Mouse (Mus musculus): Measurements from ENCODE around the gene Elovl7. TPM values are rescaled to one million over a fixed set of nuclear protein-coding genes. Genes with fewer than 3 reads are reported as not detected.

Gene Elovl7
- total RNA-seq, 2 experiments from 2014 or later = 9.5 to 9.6 TPM

DNA sequence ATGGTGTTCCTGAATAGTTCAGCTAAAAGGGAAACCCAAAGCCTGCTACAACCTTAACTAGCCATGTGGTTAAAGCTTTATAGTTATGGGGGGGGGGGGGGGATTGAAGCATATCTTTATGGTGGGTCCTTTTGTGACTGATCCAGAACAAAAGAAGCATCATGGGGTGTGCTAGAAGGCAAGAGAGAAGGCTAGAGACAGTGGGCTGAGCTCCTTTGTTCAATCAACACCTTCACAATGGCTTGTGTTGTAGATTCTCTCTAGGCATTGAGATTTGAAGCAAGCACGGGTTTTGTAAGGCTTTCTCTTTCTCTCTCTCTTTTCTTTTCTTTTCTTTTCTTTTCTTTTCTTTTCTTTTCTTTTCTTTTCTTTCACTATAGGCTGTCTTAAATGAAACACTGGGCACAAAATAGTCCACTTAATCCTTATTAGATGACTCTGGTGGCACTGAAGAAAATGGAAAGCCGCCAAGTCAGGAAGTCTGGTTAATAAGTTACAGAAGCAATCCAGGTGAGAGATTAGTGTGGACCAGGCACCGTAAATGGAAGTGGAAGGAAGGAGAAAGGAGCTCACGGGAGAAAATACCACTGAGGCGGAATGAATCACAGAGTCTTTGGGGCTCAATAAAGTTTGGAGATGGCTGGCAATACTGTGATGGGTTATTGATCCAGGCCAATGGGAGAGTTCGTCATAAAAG, 15.6 kb downstream of the Elovl7 start:
- DNase-seq (ENCODE audit: low spot score in 2 of 2) = no peak
- intact Hi-C loops (cut with DNase I) = no loop called here

DNA sequence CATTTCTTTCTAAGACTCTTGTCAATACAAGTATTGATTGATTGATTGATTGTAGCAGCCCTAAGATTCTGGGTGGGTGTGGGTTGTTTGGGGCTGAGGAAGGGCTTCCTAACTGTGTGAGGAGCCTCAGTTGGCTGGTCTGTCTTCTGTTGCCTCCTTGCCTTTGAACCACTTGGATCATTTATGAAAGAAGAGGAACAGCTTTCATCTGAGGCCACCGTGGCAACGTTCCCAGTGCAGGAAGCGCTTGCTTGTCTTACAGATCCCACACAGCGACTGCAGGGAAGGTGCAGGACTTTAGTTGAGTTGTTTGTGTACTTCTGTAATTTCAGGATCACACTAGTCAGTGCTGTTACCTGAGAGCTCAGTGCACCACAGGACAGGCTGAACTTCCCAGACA, 25.8 kb downstream of the Elovl7 start:
- intact Hi-C loops (cut with DNase I) = no loop called here
- peak in 1 of 2 experiments; percentile 28 for DNase-seq (ENCODE audit: low spot score in 2 of 2)

DNA sequence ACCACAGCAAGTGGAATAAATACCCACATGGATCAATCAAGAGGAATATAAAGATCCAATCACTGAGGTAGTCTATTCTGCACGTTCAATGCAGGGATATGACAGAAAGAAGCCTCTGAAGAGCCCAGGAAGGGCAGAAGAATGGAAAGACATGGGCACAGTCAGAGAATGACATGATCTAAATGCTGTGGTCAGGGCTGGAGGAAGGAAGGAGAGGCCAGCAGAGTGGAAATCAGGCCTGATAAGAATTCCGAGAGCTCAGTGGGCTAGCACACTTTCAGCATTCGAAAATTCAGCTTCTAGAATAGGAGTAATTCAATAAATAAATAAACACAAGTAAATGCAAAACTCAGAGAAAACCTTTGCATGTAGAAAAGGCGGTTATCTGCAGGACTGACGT, 27.5 kb downstream of the Elovl7 start:
- no peak for DNase-seq (ENCODE audit: low spot score in 2 of 2)
- intact Hi-C loops (cut with DNase I) = no loop called here

DNA sequence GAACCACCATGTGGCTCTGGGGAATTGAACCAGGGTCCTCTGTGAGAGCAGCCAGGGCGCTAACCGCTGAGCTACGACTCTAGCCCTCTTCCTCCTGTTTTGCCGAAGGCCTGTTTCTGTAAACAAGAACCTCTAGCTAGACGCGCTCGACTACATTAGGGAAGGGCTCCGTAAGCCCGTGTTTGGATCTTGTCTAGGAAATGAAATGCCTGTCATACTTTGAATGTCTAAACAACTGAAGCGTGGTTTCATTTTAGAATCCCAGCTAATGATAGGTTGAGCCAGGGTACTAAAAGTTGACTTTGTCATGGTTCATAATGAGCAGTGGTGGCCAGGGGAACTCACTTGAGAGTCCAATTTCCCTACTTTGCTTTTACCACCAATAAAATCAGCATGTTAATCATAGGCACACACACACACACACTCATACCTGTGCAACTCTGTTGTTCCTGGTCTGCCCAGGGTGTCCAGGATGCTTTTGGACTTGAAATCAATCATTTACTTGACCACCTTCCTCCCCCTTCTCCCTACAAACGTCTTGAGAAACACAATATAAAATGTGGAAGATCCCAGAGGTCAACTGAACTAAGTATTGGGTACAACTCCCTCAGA, 31.0 kb downstream of the Elovl7 start:
- intact Hi-C loops (cut with DNase I) = no loop called here
- DNase-seq (ENCODE audit: low spot score in 2 of 2) = no peak

DNA sequence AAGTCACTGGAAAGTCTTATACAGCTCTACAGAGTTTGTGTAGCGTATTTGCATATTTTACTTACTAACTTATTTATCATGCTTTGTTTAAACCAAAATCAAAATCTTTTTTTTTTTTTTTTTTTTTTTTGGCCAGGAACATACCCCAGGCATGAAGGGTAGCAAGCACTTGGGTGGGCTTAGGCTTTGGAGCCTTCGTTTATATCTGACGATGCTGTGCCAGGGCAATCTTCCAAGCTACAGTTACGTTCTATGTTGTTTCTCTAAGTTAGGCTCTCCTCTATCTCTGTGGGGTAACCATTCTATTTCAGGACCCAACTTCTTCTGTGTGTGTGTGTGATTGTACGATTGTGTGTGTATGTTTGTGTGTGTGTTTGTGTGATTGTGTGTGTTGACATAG, 36.9 kb downstream of the Elovl7 start:
- no peak for DNase-seq (ENCODE audit: low spot score in 2 of 2)
- intact Hi-C loops (cut with DNase I) = no loop called here

DNA sequence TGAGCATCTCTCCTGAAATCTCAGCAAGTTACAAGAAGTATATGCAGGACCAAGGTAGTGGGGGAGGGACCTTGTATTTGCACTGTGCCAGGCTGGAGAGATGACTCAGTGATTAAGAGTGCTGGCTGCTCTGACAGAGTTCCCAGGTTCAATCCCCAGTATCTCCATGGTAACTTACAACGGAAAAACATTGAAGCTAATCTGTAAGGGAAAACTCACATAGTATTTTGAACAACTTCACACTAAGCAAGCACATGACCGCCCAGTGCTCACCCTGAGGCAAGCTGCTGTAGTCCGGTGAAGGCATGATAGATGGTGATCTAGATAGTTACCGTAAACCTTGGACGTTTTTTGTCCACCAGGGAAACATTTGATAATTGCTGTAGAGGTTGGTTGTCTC, 39.8 kb downstream of the Elovl7 start:
- intact Hi-C loops (cut with DNase I) = no loop called here
- DNase-seq (ENCODE audit: low spot score in 2 of 2) = no peak

DNA sequence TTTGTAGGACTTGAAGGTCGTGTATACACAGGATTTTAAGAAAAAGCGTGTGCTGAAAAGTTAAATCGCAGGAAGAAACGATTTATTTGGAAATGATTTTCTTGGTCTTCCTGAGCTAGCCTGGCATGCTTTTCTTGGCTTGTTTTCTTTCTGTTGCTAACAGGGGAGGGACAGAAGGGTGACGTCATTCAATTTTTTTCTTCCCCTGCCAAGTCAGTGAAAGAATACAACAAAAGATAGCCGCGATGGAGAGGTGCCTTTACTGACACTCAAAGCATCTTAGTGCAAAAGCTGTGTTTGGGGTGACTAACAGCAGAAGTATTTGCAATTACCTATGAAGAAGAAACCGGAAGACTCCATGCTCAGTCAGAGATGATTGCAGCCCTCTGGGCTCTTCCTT, 48.8 kb downstream of the Elovl7 start:
- intact Hi-C loops (cut with DNase I) = no loop called here

DNA sequence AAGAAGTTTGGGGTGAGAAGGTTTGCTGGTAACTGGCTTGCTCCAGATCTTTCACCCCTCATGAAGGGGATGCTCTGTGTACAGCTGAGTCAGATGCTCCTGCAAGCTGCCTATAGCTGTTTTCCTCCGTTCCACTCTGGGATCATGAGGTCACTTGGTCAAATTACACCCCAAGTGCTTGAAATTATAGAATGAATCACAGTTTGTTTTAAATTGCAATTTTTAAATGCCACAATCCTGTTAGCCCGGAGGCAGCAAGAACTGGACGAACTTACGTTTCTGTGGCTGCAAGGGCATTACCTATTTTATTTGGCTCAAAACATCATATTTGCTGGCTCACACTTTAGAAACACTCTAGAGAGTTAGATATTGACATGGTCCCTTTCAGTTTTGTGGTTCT, 51.2 kb downstream of the Elovl7 start:
- no peak for DNase-seq (ENCODE audit: low spot score in 2 of 2)
- intact Hi-C loops (cut with DNase I) = no loop called here

More for the DNA sequence above, 48.8 kb downstream of the Elovl7 start:
- DNase-seq (ENCODE audit: low spot score in 2 of 2) = peak in 1 of 2 experiments; percentile 9

DNA sequence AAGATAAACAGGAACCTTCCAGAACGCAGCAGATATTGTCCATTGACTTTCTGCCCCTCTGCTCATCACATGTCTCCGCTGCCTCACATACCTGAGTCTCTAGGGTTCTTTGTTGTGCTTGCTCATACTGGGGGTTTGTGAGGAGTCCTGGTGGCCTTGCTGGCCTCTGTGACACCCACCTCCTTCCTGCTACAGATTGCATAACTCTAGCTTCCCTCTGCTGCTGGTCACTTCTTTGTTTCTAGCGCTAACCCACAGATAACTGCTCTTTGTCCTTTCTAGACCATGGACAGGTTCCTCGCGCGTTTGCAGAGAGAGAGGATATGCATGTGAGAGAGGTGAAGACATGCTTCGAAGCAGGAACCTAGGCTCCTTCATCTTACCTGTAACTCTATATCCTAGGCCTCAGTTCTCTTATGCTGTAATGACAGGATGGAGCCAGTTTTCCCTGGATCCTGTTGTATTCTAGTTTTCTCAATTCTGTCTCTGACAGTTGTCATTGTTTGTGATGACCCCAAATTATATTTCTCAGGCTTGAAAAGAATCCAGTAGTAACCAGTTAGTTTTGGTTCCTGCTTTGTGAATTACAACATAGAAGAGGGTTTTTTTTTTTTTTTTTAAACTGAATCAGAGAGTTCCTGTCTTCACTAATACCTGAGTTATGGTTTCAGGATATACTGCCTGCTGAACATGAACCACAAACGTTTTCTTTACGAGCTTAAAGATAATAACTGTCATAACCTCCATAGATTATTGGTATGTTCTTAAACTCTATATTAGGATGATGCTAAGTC, 53.8 kb downstream of the Elovl7 start:
- intact Hi-C loops (cut with DNase I) = no loop called here
- DNase-seq (ENCODE audit: low spot score in 2 of 2) = no peak

DNA sequence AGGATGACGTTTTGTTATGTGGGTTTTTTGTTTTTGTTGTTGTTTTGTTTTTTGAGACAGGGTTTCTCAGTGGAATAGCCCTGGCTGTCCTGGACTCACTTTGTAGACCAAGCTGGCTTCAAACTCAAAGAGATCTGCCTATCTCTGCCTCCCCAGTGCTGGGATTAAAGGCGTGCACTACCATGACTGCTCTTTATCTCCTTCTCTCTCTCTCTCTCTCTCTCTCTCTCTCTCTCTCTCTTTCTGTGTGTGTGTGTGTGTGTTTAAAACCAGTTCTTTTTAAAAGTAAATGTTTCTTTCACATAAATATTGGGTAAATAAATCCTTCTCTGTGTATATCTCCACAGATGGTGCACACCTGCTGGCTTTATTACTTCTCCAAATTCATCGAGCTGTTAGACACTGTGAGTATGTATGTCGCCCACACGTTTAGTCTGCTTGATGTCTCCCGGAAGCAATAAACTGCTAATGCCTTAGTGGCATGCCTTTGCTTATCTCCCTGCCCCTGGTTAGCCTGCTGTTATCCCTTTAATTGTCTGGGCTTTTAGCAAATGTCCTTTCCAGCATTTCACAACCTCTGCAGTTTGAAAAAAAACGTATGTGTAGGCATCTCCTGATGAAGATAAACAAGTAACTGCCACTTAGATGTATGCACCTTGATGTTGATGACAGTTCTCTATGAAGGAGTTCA, 57.4 kb downstream of the Elovl7 start:
- intact Hi-C loops (cut with DNase I) = no loop called here
- DNase-seq (ENCODE audit: low spot score in 2 of 2) = no peak

DNA sequence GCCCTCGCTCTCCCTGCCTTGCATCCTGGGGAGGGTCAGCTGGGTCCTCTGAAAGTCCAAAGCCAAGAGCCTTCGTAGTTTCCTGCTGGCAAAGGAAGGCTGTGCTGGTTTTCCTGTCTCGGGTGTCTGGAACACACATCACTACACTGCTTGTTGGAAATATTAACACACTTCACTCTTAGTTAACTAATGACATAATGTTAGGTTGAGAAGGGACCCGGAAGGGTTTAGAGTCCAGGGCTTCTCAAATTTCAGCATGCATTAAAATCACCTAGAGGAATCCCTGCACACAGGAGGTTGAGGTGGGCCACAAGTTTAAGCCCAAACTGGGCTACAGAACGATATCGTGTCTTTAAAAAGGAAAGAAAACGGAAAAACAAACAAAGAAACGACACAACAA, 58.1 kb downstream of the Elovl7 start:
- intact Hi-C loops (cut with DNase I) = no loop called here

DNA sequence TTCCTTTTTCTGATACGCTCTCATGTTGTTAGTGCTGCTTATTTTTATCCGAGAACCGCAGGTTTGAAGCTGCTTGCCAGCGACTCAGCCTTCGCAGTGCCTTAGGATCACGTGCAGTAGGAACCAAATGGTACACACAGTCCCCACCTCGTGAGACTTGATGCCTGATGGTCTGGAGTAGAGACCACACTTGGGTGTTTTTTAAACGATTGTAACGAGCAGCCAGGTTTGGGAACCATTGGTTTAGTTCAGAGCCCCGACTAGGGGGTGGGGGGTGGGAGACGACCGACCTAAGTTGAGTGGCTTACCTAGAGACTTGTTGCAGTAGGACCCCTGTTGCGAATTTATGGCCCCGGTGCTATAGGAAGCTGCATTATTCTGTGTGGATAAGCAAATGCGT, 58.8 kb downstream of the Elovl7 start:
- intact Hi-C loops (cut with DNase I) = no loop called here
- DNase-seq (ENCODE audit: low spot score in 2 of 2) = no peak

More for the DNA sequence above, 58.1 kb downstream of the Elovl7 start:
- DNase-seq (ENCODE audit: low spot score in 2 of 2) = no peak

DNA sequence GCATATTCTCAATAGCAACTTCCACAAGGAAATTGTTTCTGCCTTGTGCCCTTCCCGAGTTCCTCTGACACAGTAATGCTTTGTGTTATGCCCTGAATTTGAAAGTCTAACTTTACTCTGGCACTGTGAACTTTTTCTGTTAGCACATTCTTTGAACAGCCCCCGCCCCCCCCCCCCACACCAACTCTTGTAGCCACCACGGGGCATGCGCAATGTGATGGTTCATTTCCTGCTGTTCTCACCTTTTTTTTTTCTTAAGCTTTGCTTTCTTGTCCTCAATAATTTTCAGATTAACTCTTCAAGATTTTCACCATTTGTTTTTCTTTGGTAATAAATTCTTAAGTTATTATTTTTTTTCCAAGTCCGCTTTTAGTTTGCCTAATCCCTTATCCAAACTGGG, 59.3 kb downstream of the Elovl7 start:
- intact Hi-C loops (cut with DNase I) = no loop called here
- no peak for DNase-seq (ENCODE audit: low spot score in 2 of 2)

DNA sequence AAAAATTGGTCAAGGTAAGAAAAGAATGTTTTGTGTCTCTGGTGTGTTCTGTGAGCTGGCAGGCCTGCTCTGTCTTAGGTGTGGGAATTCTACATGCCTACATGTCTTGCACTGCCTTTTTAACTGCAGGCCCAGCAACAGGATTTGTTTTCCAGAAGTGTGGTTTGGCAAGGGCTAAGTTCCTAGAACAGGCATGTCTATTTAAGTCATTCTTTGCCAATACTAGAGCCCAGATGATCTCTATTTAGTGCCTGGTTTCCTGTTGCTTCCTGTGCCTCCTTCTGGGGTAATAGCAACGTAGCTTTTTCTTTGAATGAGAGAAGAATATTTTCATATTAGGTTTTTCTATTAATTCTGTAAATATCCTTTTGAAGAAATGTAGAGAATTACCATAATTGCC, 62.4 kb downstream of the Elovl7 start:
- no peak for DNase-seq (ENCODE audit: low spot score in 2 of 2)
- intact Hi-C loops (cut with DNase I) = no loop called here

DNA sequence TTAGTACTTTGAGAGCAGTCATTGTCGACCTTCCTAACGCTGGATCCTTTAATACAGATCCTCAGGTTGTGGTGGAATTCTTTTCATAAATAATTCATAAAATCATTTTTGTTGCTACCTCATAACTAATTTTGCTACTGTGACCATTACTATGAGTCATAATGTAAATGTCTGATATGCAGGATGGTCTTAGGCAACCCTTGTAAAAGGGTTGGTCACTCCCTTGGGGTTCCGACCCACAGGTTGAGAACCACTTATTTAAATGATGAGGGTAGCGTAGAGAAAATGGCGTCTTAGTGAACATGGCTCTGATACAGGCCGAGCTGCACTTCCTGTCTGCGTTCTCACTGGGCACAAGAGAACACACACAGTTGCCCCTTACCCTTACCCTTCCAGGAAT, 63.1 kb downstream of the Elovl7 start:
- intact Hi-C loops (cut with DNase I) = no loop called here
- DNase-seq (ENCODE audit: low spot score in 2 of 2) = no peak

DNA sequence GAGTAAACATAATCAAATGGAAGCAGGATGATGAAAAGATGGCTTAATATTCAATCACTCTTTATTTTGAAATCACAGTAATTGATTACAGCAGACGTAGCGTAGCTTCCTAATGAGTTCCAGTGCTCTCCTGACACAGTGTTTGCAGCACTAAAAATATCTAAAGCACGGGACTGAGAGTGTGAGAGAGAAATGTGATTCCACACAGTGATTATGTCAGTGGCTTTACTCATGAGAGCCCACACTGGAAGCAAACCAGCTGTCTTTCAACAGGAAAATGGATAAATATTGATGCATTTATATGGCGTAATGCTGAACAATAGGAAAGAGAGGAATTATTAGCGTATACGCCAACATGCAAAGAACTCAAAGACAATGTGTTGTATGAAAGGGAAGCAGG, 64.4 kb downstream of the Elovl7 start:
- intact Hi-C loops (cut with DNase I) = no loop called here

DNA sequence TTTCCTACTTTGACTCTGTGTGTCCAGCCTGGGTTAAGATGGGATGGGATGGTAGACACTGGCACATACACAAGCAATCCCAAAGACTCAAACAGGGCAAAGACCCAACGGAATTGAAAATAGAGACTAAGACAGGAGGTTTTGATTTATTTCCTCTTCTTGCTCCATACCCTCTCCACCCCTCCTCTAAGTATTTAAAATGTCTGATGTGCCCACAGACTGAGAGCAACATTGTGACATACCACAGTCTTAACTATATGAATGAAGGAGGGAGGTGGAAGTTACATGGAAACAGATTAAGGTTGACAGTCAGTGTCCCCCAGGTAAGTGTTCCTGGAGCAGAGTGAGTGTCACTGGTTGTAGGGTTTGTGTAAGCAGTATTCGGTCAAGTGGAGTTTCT, 70.1 kb downstream of the Elovl7 start:
- intact Hi-C loops (cut with DNase I) = no loop called here
- DNase-seq (ENCODE audit: low spot score in 2 of 2) = no peak

More for the DNA sequence above, 64.4 kb downstream of the Elovl7 start:
- DNase-seq (ENCODE audit: low spot score in 2 of 2) = no peak

DNA sequence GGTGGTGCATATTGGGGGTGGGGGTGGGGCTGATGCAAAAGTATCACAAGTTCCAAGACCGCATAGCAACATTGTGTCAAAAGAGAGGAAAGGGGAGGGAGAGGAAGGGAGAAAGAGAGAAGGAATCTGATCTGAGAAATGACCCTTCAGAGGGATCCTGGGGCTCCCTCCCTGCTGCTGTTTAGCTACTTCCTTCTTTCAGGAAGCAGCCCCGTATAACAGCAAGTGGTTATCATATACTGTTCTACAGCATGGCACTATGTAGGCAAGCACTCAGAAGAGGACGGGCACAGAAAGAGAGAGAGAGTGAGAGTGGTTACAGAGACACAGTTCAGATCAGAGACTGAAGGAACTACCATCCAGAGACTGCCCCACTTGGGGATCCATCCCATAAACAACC, 73.7 kb downstream of the Elovl7 start:
- DNase-seq (ENCODE audit: low spot score in 2 of 2) = no peak
- intact Hi-C loops (cut with DNase I) = no loop called here

DNA sequence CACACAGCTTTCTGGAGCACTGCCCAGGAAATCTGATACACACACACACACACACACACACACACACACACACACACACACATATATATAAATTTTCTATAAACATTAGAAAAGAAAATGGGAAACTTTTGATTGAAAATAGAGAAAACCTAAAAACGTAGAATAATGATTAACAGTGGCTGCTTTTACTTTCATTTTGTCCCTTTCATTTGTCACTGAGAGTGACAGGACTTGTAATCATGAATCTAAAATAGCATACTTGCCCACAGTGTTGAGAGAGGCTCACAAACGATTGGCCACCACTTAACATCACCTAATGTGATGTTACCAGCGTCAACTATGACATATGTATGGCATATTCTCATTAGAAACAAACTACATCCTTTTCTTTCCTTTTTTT, 75.2 kb downstream of the Elovl7 start:
- no peak for DNase-seq (ENCODE audit: low spot score in 2 of 2)
- intact Hi-C loops (cut with DNase I) = no loop called here

DNA sequence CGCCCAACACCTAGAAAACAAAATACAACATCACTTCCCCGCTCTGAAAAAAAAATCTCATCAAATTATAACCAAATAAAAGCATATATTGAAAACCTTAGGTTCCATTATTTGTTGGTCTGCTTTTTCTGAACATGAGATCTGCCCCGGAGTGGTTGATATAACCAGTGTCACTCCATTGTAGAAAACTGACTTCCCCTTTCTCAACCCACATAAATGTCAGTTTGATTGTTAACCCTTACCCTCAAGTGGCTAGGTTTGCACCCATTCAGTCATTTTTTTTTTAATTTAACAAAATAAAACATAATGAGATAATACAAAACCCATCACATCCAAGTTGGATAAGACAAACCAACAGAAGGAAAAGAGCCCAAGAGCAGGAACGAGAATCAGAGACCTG, 76.1 kb downstream of the Elovl7 start:
- no peak for DNase-seq (ENCODE audit: low spot score in 2 of 2)
- intact Hi-C loops (cut with DNase I) = no loop called here

All from left cerebral cortex, postnatal 25 days (tissue).